Mouse (Mus musculus) adrenal gland, postnatal 25 days (tissue): ENCODE measurements at regions not wholly inside any gene's neighbourhood (a gene's known extent, or its start where the extent isn't known, plus 50 kb on each side); places are given as distances from the start of the nearest gene placed in this dataset.

ENCODE experiments used
- DNase-seq: peaks from one replicate; pipeline ENCODE4 v3.0.0; 2021; ENCODE audit warnings: mixed read lengths

GRCm38 (mm10) chr6:52105031-52105593, 53.0 kb downstream of the Hoxa1 start:
- DNase-seq, result no peak

GRCm38 (mm10) chr6:52104141-52104540, 54.0 kb downstream of the Hoxa1 start:
- DNase-seq, result no peak

DNA sequence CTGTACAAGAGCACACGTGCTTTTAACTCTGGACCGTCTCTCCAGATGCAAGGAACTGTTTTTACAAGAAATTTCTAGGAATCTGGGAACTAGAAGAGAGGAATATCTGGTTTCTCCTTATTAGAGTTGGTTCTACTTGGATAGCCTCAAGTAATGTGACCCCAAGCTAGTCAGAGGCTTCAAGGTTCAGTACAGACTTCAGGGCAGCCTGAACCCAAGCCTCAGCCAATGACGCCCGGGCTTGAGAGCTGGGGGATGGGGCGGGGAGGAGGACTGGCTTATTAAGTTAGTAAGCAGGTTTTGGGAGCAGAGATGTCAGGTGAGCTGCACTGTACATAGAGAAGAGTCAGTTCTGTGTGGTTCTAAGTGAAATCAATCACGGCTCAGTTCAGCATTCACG, 54.5 kb downstream of the Hoxa1 start:
- DNase-seq, result no peak

- DNase-seq, result no peak
Measured at GRCm38 (mm10) chr6:52102699-52103098, 55.4 kb downstream of the Hoxa1 start.

DNA sequence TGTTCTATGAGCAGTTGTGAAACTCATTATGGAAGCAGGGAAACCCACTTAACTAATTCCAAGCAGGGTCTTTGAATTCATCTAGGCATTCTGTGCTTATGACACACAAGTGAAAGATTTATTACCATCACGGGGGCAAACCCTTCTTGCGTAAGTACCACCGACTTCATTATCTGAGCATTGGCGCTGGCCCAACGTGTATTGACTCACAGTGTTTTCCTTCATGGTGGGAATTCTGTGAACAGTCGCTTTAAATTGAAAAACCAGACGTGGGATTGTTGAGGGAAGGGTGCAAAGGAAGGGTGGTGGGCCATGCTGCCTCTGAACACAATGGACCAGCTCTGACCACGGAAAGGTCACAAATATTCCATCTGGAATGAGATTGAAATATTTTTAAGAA, 55.9 kb downstream of the Hoxa1 start:
- peak; percentile 65 for DNase-seq

- no peak for DNase-seq
Measured at GRCm38 (mm10) chr6:52101209-52101608, 56.9 kb downstream of the Hoxa1 start.

DNA sequence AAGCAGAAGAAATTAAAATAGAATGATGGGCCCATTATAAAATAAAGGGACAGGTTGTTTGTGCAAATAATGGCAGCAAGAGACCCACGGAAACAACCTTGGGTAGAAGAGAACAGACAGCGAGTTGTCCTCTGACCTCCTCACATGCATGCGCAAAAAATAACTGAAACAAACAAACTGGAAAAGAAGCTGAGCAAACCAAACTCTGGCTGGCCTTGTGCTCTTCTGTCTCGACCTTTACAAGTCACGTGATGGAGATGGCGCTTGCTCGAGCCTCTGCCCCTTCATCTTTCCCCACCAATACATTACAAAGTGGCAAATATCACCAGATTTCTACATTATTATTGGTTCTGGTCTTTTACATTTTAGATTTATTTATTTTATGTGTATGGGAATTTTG, 59.3 kb downstream of the Hoxa1 start:
- no peak for DNase-seq

- DNase-seq, result no peak
Measured at GRCm38 (mm10) chr6:52095575-52095974, 62.5 kb downstream of the Hoxa1 start.

DNA sequence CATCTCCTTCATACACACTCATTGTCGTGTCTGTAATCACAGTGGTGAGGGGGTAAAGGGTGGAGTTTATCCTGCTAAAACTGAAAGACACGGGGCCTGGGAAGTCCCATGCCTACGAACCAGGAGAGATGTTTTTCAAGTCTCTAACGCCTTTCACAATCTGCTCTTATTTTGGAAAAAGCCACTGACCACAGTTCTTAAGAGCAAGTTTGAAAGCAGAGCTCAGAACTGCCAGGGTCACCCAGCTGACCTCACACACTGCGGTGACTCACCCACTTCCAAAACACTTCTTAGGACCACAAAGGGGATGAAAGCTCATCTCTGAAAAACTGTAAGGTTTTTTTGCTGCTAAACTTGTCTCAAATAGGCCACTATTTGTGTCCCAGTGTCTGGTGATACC, 66.7 kb downstream of the Hoxa1 start:
- DNase-seq, result no peak

GRCm38 (mm10) chr6:52085932-52086643, 72.0 kb downstream of the Hoxa1 start:
- DNase-seq, result peak; percentile 15

DNA sequence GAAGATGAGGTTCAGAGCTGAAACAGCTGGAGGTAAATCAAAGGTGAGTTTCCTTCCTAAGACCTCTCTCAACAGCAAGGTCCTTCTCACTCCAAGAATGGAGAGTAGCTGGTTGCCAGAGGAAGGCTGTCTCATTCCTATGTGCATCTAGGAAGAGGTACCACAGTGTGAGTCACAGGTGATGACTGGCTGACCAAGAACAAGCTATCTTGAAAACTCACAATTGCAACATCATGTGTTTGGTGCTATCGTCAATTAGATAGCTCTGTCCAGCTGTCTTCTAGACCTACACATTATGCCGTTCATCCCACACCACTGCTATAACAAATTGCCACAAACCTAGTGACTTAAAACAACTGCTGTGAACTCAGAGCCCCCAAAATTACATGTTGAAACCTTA, 72.3 kb upstream of the Skap2 start:
- DNase-seq, result no peak

GRCm38 (mm10) chr6:52079501-52079900, 67.2 kb upstream of the Skap2 start:
- DNase-seq, result no peak

GRCm38 (mm10) chr6:52078530-52079340, 66.4 kb upstream of the Skap2 start:
- no peak for DNase-seq

DNA sequence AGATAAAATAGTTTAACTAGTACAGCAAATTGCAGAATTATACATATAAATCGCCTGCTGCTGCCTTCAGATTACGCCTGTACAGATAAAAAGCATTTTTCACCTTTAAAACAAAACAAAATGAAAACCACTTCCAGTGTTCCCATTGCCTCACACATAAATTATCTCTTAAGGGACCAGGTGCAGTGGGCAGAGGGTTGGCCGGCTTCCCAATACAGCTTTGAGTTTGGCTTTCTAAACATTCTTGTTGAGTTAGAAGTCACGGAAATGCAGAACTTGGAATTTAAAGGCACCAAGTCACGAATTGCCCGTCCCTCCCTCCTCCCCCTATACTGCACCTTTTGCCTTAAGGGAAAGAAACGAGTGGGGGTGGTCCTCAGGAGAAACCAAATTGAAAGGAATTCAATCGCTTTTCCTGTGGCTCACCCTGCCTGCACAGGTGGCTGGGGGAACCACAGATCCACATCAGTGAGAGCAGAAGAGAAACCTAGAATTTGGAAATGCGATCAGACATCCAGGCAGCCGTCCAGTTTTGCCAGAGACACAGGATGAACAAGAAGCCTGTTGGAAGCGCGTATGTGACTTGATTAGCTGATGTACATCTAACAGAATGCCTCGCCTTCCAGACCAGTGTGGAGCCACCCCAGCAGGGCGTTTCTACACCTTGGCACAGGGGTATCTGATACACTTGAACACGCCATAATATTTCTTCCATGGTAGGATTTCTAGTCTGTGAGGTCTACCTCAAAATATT, 64.0 kb upstream of the Skap2 start:
- DNase-seq, result no peak

DNA sequence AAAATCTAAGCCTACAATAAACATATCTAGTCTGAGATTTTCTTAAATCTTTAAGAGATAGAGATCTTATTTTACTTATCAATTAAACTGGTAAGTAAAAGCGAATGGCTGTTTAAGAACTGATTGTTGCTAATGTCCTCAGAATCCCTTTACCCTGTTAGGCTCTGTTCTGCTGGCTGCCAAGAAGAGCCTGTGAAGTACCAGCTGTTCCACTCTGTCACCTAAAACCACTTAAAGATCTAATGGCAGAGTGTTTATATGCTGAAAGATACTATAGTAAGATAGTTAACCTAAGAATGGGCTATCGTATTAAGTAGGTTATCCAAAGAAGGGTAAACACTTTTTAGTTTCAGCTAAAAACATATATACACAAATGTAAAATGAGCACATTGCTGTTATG, 62.6 kb upstream of the Skap2 start:
- DNase-seq, result no peak

GRCm38 (mm10) chr6:52067151-52067550, 54.8 kb upstream of the Skap2 start:
- no peak for DNase-seq

DNA sequence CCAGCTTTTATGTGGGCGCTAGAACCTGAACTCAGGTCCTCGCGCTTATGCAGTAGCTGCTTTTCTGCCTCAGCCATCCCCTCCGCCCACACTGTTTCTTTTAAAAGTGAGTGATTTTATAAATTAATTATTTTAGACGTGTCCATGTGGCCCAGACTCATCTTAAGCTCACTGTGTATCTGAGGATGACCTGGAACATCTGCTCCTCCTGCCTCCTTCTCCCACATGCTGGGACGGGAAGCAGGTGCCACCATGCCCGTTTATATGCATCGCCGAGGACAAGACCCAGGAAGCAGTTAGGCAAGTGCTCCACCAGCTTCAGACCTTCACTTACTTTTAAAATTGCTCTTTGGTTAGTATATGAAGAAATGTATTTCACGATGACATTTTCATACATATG, 53.3 kb upstream of the Skap2 start:
- DNase-seq, result no peak

- no peak for DNase-seq
Measured at GRCm38 (mm10) chr6:52064176-52065015, 52.0 kb upstream of the Skap2 start.
